Mouse (Mus musculus) olfactory bulb, adult 2 months (tissue): ENCODE results near the gene Wars. TPM values are rescaled to one million over a fixed set of nuclear protein-coding genes. Genes with fewer than 3 reads are reported as not detected.
"Not testable (repeated sequence)": the region's sequence is repeated elsewhere in the genome, so short reads cannot be mapped to it uniquely, and the experiment has no call there.

Source experiments
- H3K27ac ChIP-seq: fragments of 200-500 bp; 2 replicates; pipeline ENCODE4 v1.5.1; 2012; ENCODE audit warnings: low read depth, low read length; ENCODE audit not compliant: insufficient read depth
- H3K4me1 ChIP-seq: fragments of 200-500 bp; 2 replicates; pipeline ENCODE4 v1.6.1; 2012; ENCODE audit warnings: low read length; ENCODE audit not compliant: control insufficient read depth, insufficient read depth
- H3K4me3 ChIP-seq: fragments of 200-500 bp; 2 replicates; pipeline ENCODE4 v1.5.1; 2012; ENCODE audit warnings: mild to moderate bottlenecking, low read depth, low read length, moderate library complexity; ENCODE audit not compliant: insufficient read depth
- CTCF ChIP-seq: fragments of 200-500 bp; IDR thresholded peaks from 2 replicates; pipeline ENCODE4 v1.5.1; 2012; ENCODE audit warnings: low read depth, mild to moderate bottlenecking, low read length, moderate library complexity; ENCODE audit not compliant: insufficient read depth
- POLR2A ChIP-seq: fragments of 200-500 bp; IDR thresholded peaks from 2 replicates; pipeline ENCODE4 v1.6.1; 2012; ENCODE audit warnings: mild to moderate bottlenecking, low read depth, low read length, moderate library complexity; ENCODE audit not compliant: insufficient read depth
- WGBS: fragments of 180-500 bp; shearing (Covaris S2); methylation state at CpG from one replicate; pipeline ENCODE4 v1.1.7; 2018; 5-methylcytosine and 5-hydroxymethylcytosine counted together
- polyA plus RNA-seq: library from polyadenylated mRNA; stranded (reverse); fragments of >200 nt; gene quantifications from 2 replicates; pipeline ENCODE4 v1.2.4, GENCODE M21; 2012; ENCODE audit warnings: low replicate concordance; ENCODE audit not compliant: missing spikeins, insufficient read depth, insufficient read length

The Wars gene
- polyA plus RNA-seq, 1 experiment: not detected

DNA sequence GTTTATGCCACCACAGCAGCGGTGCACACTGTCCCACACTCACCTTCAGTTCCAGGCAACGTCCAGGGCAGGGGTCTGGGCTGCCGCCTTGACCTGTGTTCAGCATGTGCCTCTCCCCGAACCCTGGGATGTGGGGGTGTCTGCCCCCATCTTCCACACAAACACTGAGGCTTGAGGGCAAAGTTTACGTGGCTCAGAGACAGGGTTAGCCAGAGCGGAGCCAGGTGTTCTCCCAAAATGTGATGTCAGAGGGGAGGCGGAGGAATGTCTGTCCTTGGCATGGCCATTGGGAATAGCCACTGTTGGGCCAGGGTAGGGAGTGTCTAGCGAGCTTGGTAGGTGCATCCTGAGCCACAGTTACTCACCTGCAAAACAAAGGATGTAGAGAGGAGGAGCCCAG, 41.2 kb downstream of the Wars start:
- H3K4me3 ChIP-seq: no peak overlapping the region
- H3K4me1 ChIP-seq: peaks cover 7% of the 10 kb centered on the region
- 93% methylated on average over 8 of the region's 8 CpGs for WGBS
- H3K27ac ChIP-seq: no peak overlapping the region
- no peak for TF ChIP-seq CTCF
- no peak for TF ChIP-seq POLR2A

DNA sequence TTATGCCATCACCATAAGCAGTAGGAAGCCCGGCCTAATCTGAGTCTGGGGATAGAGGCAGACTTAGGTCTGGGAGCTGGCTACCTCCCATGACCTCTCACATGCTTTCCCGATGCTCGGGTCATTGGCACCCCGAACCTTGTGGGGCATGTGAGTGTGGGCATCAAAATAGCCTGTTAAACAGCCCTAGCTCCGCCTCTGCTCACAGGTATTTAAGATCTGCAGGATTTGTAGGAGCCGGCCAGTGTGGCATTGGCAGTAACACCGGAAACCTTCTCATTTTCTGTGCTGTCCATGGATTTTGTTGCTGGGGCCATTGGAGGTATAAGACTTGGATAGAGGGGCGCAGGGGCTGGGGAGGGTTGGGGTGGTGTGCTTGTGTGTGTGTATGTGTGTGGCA, 43.1 kb downstream of the Wars start:
- H3K4me1 ChIP-seq: peaks cover 7% of the 10 kb centered on the region
- TF ChIP-seq CTCF (no peak), POLR2A (no peak)
- H3K4me3 ChIP-seq: no peak overlapping the region
- H3K27ac ChIP-seq: no peak overlapping the region
- WGBS: 87% methylated on average over 8 of the region's 8 CpGs

DNA sequence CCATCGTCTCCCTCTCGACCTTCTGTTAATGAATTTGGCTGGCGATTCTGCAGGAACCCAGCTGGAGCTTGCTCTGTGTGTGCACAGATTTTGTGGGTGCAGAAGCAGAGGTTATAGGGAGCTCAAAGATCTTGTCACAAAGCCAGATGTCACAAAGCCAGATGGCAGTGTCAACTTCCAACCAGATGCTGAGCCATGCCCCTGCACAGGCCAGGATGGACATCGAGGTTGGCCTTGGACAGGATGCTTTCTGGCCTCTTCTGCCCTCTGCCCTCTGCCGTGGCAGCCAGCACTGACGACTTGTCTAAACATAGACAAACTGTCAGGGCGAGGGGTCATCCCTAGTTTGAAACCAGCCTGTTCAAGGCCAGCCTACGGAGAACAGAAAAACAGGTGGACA, 43.8 kb downstream of the Wars start:
- no peak overlapping the region for H3K27ac ChIP-seq
- WGBS: 58% methylated on average over 8 of the region's 8 CpGs
- TF ChIP-seq CTCF: no peak
- TF ChIP-seq POLR2A: no peak
- H3K4me3 ChIP-seq: no peak overlapping the region
- peaks cover 7% of the 10 kb centered on the region for H3K4me1 ChIP-seq

DNA sequence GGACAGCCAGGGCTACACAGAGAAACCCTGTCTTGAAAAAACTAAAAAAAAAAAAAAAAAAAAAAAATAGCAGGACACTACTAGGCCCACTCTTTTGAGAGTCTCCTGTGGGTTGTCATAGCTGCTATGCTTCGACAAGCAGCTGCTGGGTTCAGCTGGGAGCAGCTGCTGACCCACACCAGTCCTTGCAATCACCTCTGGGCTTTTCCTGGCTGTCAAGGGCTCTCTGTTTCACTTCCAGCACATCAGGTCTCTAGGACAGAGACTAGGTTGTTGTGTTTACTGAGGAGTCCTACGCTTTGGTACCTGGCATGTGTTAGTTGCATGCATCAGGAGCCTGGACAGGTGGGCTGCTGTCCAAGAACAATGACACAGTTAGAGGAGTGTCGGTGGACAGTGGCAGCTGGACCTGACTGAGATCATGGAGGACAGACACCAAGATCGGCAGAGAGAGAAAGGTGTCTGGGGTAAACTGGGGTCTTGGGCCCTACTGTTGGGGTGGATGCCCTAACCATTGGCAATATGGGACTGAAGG, 44.4 kb downstream of the Wars start:
- H3K27ac ChIP-seq: no peak overlapping the region

DNA sequence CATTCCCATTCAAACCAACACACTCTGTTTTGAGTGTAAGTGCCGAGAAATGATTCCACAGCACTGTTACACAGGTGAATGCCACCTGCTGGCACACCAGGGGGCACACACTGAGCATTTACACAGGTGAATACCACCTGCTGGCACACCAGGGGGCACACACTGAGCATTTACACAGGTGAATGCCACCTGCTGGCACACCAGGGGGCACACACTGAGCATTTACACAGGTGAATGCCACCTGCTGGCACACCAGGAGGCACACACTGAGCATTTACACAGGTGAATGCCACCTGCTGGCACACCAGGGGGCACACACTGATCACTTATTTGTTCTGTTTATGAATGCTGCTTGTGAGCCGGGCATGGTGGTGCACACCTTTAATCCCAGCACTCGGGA, 45.9 kb downstream of the Wars start:
- WGBS: 90% methylated on average over 3 of the region's 3 CpGs
- H3K4me1 ChIP-seq, H3K27ac ChIP-seq, H3K4me3 ChIP-seq: not testable (repeated sequence)

More for the DNA sequence above, 44.4 kb downstream of the Wars start:
- no peak for TF ChIP-seq POLR2A
- no peak for TF ChIP-seq CTCF
- H3K4me1 ChIP-seq: peaks cover 7% of the 10 kb centered on the region
- H3K4me3 ChIP-seq: no peak overlapping the region
- WGBS: 87% methylated on average over 4 of the region's 4 CpGs

DNA sequence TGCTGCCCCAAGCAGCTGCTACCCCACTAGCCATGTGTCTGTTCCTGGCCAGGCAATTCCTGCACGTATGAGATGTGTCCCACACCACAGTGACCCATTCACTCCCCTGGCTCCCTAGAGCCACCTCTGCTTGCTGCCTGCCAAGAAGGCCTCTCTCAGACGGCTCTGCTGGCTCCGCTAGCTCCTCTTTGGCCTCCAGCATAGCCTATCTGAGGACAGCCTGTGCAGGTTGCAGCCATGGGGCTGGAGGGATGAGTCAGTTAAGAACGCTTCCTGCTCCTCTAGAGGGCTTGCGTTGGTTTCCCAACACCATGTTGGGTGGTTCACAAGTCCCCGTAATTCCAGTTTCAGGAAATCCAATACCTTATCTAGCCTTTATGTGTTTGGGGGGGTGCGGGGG, 51.3 kb downstream of the Wars start:
- Histone ChIP-seq H3K4me1 (peaks cover 11% of the 10 kb centered on the region), H3K4me3 (no peak overlapping the region), H3K27ac (no peak overlapping the region)
- TF ChIP-seq POLR2A: no peak
- TF ChIP-seq CTCF: no peak
- 90% methylated on average over 7 of the region's 7 CpGs for WGBS

DNA sequence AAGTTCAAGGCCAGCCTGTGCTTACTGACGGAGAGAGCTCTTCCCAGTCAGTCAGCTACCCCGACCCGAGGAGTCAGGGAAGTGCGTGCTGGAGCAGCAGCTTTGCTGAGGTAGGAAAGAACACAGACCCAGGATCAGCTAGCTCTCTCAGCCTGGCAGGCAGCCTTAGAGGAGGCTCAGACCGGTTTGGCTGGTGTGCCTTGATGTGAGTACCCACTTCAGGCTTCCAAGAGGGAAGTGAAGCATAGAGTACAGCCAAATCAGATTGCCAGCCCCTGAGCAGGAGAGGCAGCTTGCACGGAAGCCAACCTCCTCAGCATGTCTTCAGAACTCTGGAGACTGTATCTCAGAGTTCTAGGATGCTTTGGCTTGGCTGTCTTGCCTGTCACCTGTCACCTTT, 52.8 kb downstream of the Wars start:
- 76% methylated on average over 6 of the region's 6 CpGs for WGBS
- Histone ChIP-seq H3K4me3 (no peak overlapping the region), H3K27ac (no peak overlapping the region), H3K4me1 (peaks cover 25% of the 10 kb centered on the region)
- no peak for TF ChIP-seq CTCF
- no peak for TF ChIP-seq POLR2A

DNA sequence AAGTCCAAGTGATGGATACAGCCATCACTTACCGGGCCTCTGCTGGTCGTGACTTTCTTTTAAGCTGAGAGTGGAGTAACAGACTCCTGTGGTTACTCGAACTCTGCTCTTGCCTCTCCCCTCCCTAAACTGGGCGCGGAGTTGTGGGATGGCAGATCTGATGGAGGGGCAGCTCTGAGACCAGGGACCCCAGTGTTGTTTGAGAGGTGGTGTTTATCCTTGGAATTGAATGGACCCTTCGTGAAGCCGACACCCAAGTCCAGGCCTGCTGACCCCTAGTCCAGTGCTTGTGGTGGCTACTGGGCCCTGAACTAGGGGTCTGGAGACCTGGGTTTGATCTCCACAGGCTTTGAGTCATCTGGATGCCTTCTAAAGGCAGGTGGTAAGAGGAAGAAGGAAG, 57.3 kb downstream of the Wars start:
- TF ChIP-seq CTCF (no peak), POLR2A (no peak)

DNA sequence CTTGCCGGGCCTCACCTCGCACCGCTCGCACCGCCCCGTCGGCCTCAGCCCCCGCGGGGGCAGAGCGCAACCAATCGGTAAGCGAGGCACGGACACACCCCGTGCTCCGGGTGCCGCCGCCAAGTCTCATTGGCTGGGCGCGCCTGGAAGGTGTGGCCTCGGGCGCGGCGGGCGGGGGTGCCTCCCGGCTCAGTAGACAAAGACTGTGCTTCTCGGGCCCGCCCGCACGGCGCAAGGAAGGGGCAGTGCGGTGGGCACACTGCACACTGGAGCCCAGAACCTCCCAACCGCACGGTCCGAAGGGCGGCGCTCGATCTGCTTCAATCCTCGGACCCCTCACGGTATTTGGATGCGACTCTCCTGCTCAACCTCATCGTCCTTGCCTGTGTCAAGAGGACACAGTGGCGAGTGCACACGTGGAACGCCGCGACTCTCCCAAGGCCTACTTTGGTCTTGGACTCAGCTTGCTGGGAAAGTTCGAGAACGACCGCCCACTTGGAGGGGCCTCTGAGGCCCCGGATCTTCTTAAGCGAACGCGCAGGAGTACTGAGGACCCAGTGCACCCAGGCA, 58.0 kb downstream of the Wars start, which contains the start of the genes Slc25a29 and Slc25a47:
Gene Slc25a29 (minus strand): TSS at position 44 of the 570 bp plus-strand sequence.
Gene Slc25a47 (plus strand): TSS at position 207 of the 570 bp plus-strand sequence.
- peak within 1 kb of the TSS; percentile 77 for H3K4me3 ChIP-seq
- H3K4me1 ChIP-seq: peaks cover 61% of the 10 kb centered on the region
- H3K27ac ChIP-seq: peak within 1 kb of the TSS; percentile 68; the same call in 1 of the 2 replicates
- WGBS: under 1% methylated on average over 53 of the region's 53 CpGs
- TF ChIP-seq CTCF: no peak
- TF ChIP-seq POLR2A: peak; percentile 6

More for the DNA sequence above, 57.3 kb downstream of the Wars start:
- H3K27ac ChIP-seq: no peak overlapping the region
- peak overlapping the region; percentile 61 for H3K4me3 ChIP-seq
- H3K4me1 ChIP-seq: peaks cover 56% of the 10 kb centered on the region
- WGBS: 43% methylated on average over 7 of the region's 7 CpGs
